In genomic region chr6:91100621-91101020, GRCm38 (mm10) we compare ENCODE assay signal across 20 mouse cellular contexts. TPM values are rescaled to one million over a fixed set of nuclear protein-coding genes. Genes with fewer than 3 reads are reported as not detected.
A peak's percentile ranks its signal among the peaks of the same experiment; 100 is the strongest.
DNase-seq lines count a peak whose midpoint lies in the region; ATAC-seq and TF ChIP-seq lines count a peak whose summit lies in the region.
"Had no signal": no experiment of that assay in that cellular context is flagged by ENCODE, and none has a peak within 500 bp of the region (broad histone marks: within the 10 kb centered on the region; RNA-seq: fewer than 3 reads in every experiment).

No protein-coding gene starts in this region.

- no peak for TF ChIP-seq EP300 in lung, postnatal 0 days (IDR thresholded peaks at IDR 0.05)

- peaks cover 20% of the 10 kb centered on the region for H3K36me3 ChIP-seq in liver, embryonic 11.5 days (ENCODE audit: control insufficient read depth, insufficient read depth, low read length)
- H3K36me3 ChIP-seq in liver, embryonic 12.5 days = peaks cover 89% of the 10 kb centered on the region
- H3K36me3 ChIP-seq in lung, postnatal 0 days (ENCODE audit: insufficient read depth, low read length) = no peaks in the 10 kb centered on the region
- H3K36me3 ChIP-seq in liver, embryonic 16.5 days (ENCODE audit: control insufficient read depth, insufficient read depth) = peaks cover 32% of the 10 kb centered on the region
- H3K36me3 ChIP-seq in kidney, adult 2 months (ENCODE audit: control insufficient read depth, insufficient read depth, low read length) = no peaks in the 10 kb centered on the region
- H3K36me3 ChIP-seq: embryonic facial prominence, embryonic 13.5 days had no signal

- no peak for DNase-seq in liver, embryonic 11.5 days (ENCODE audit: low spot score)
- DNase-seq in lung, postnatal 0 days (ENCODE audit: low spot score) = peak; percentile 32
- no peak for DNase-seq in lung, adult 18-20 months
- no peak for DNase-seq in right cerebral cortex, adult 2 months (ENCODE audit: low spot score in 2 of 2)
- DNase-seq in kidney, adult 2 months = no peak
- DNase-seq: adrenal gland, adult 2 months; adrenal gland, postnatal 25 days; cerebellum, adult 18-20 months; cerebellum, adult 9-11 months; cerebellum, postnatal 36 days; gastrocnemius, postnatal 10 days; heart, postnatal 36 days had no signal

- no peaks in the 10 kb centered on the region for H3K27me3 ChIP-seq in liver, embryonic 11.5 days (replicated peaks; ENCODE audit: control insufficient read depth, insufficient read depth, low read length)
- no peaks in the 10 kb centered on the region for H3K27me3 ChIP-seq in liver, embryonic 12.5 days (replicated peaks)
- H3K27me3 ChIP-seq in lung, postnatal 0 days (replicated peaks; ENCODE audit: insufficient read depth, low read length) = no peaks in the 10 kb centered on the region
- no peaks in the 10 kb centered on the region for H3K27me3 ChIP-seq in liver, embryonic 16.5 days (ENCODE audit: control insufficient read depth, insufficient read depth, low read depth, low read length)
- H3K27me3 ChIP-seq in kidney, adult 2 months (replicated peaks; ENCODE audit: control insufficient read depth, insufficient read depth, low read length) = no peaks in the 10 kb centered on the region
- H3K27me3 ChIP-seq: embryonic facial prominence, embryonic 13.5 days; forebrain, embryonic 12.5 days; heart, embryonic 13.5 days; hindbrain, embryonic 13.5 days had no signal

- H3K9me3 ChIP-seq in liver, embryonic 11.5 days (ENCODE audit: control insufficient read depth, low read length) = no peaks in the 10 kb centered on the region
- no peaks in the 10 kb centered on the region for H3K9me3 ChIP-seq in liver, embryonic 12.5 days (replicated peaks)
- H3K9me3 ChIP-seq in lung, postnatal 0 days (ENCODE audit: low read length) = no peaks in the 10 kb centered on the region
- no peaks in the 10 kb centered on the region for H3K9me3 ChIP-seq in liver, embryonic 16.5 days (replicated peaks; ENCODE audit: control insufficient read depth, low read length)
- H3K9me3 ChIP-seq: embryonic facial prominence, embryonic 13.5 days; forebrain, embryonic 12.5 days; heart, embryonic 13.5 days; hindbrain, embryonic 13.5 days had no signal

- ATAC-seq in liver, embryonic 11.5 days (replicated peaks; ENCODE audit: low FRiP score) = no peak
- ATAC-seq in liver, embryonic 12.5 days = no peak
- no peak for ATAC-seq in lung, postnatal 0 days
- peak; percentile 20; the same call in 1 of the 2 replicates for ATAC-seq in liver, embryonic 16.5 days (ENCODE audit: low read depth)
- peak; percentile 62; the same call in 1 of the 2 replicates for ATAC-seq in neutrophil, adult 5-6 weeks (ENCODE audit: extremely low read depth, insufficient number of reproducible peaks, low FRiP score, poor library complexity, severe bottlenecking)
- ATAC-seq: forebrain, embryonic 16.5 days had no signal

- H3K4me3 ChIP-seq in liver, embryonic 11.5 days (ENCODE audit: low read depth, low read length) = no peak overlapping the region
- no peak overlapping the region for H3K4me3 ChIP-seq in liver, embryonic 12.5 days
- H3K4me3 ChIP-seq in lung, postnatal 0 days (ENCODE audit: low read depth, low read length) = no peak overlapping the region
- no peak overlapping the region for H3K4me3 ChIP-seq in liver, embryonic 16.5 days (ENCODE audit: low read depth, low read length)
- H3K4me3 ChIP-seq in kidney, adult 2 months (ENCODE audit: insufficient read depth, low read depth, low read length) = no peak overlapping the region
- H3K4me3 ChIP-seq: embryonic facial prominence, embryonic 13.5 days; forebrain, embryonic 12.5 days; heart, embryonic 13.5 days; hindbrain, embryonic 13.5 days had no signal

- 0 out of 2 replicates have a peak overlapping the region, but pooled peaks have one; percentile 14 for H3K9ac ChIP-seq in liver, embryonic 11.5 days (ENCODE audit: low read depth, low read length)
- no peak overlapping the region for H3K9ac ChIP-seq in liver, embryonic 12.5 days
- H3K9ac ChIP-seq in lung, postnatal 0 days (replicated peaks; ENCODE audit: low read depth) = no peak overlapping the region
- no peak overlapping the region for H3K9ac ChIP-seq in liver, embryonic 16.5 days (ENCODE audit: low read depth, low read length)
- H3K9ac ChIP-seq: embryonic facial prominence, embryonic 13.5 days; forebrain, embryonic 12.5 days; heart, embryonic 13.5 days; hindbrain, embryonic 13.5 days had no signal

- TF ChIP-seq POLR2A in kidney, adult 2 months (IDR thresholded peaks at IDR 0.05; ENCODE audit: low read depth, low read length) = no peak

- no peak for TF ChIP-seq CTCF in lung, postnatal 0 days (IDR thresholded peaks at IDR 0.05)
- TF ChIP-seq CTCF in kidney, adult 2 months (conservative IDR thresholded peaks at IDR 0.05; ENCODE audit: insufficient read depth, insufficient read length, low read depth, low read length) = no peak

- 87% methylated on average over 5 of the region's 5 CpGs for WGBS in liver, embryonic 11.5 days
- WGBS in liver, embryonic 12.5 days (ENCODE audit: insufficient replicate concordance) = 78% methylated on average over 5 of the region's 5 CpGs
- WGBS in lung, postnatal 0 days = 52% methylated on average over 5 of the region's 5 CpGs
- WGBS in liver, embryonic 16.5 days (ENCODE audit: insufficient replicate concordance) = 72% methylated on average over 5 of the region's 5 CpGs
- 57% methylated on average over 5 of the region's 5 CpGs for WGBS in kidney, adult 2 months

- peaks cover 19% of the 10 kb centered on the region for H3K4me1 ChIP-seq in liver, embryonic 11.5 days (replicated peaks; ENCODE audit: control insufficient read depth, insufficient read depth, low read length)
- H3K4me1 ChIP-seq in liver, embryonic 12.5 days = peaks cover 33% of the 10 kb centered on the region
- no peaks in the 10 kb centered on the region for H3K4me1 ChIP-seq in lung, postnatal 0 days (ENCODE audit: insufficient read depth, low read depth, low read length)
- H3K4me1 ChIP-seq in liver, embryonic 16.5 days (ENCODE audit: control insufficient read depth, low read depth, low read length) = peaks cover 26% of the 10 kb centered on the region
- H3K4me1 ChIP-seq in kidney, adult 2 months (ENCODE audit: control insufficient read depth, insufficient read depth, low read length) = peaks cover 7% of the 10 kb centered on the region; the same call in 1 of the 2 replicates
- H3K4me1 ChIP-seq: forebrain, embryonic 12.5 days had no signal

- no peak overlapping the region for H3K27ac ChIP-seq in liver, embryonic 11.5 days (ENCODE audit: low read depth, low read length)
- H3K27ac ChIP-seq in liver, embryonic 12.5 days = no peak overlapping the region
- no peak overlapping the region for H3K27ac ChIP-seq in lung, postnatal 0 days (ENCODE audit: low read length)
- H3K27ac ChIP-seq in liver, embryonic 16.5 days (ENCODE audit: low read length) = no peak overlapping the region
- no peak overlapping the region for H3K27ac ChIP-seq in kidney, adult 2 months (ENCODE audit: insufficient read depth, low read depth, low read length)
- H3K27ac ChIP-seq: embryonic facial prominence, embryonic 13.5 days; forebrain, embryonic 12.5 days; heart, embryonic 13.5 days; hindbrain, embryonic 13.5 days had no signal

- H3K4me2 ChIP-seq in liver, embryonic 11.5 days = no peak overlapping the region
- no peak overlapping the region for H3K4me2 ChIP-seq in liver, embryonic 12.5 days
- H3K4me2 ChIP-seq in lung, postnatal 0 days (replicated peaks; ENCODE audit: low read depth, low read length) = no peak overlapping the region
- H3K4me2 ChIP-seq in liver, embryonic 16.5 days (ENCODE audit: low read depth, low read length) = no peak overlapping the region
- H3K4me2 ChIP-seq: embryonic facial prominence, embryonic 13.5 days; forebrain, embryonic 12.5 days; heart, embryonic 13.5 days; hindbrain, embryonic 13.5 days had no signal

RNA-seq across cellular contexts. Expression of gene Nup210, which starts 16.0 kb away (rescaled TPM):
- polyA plus RNA-seq in liver, embryonic 11.5 days (2014; fragmentation: Nextera tagmentation; extraction: Ambion mirVana) = 53.5 and 58.3 TPM in 2 replicates
- polyA plus RNA-seq in liver, embryonic 12.5 days (2016; fragmentation: Nextera tagmentation; extraction: Ambion mirVana) = 54.0 and 55.6 TPM in 2 replicates
- polyA plus RNA-seq in lung, postnatal 0 days (2015; fragmentation: Nextera tagmentation; extraction: Ambion mirVana) = 5.8 and 7.0 TPM in 2 replicates
- polyA plus RNA-seq in liver, embryonic 16.5 days (2015; fragmentation: Nextera tagmentation; extraction: Ambion mirVana) = 32.3 and 33.2 TPM in 2 replicates
- 102 and 107 TPM in 2 replicates for total RNA-seq in neutrophil, adult 5-6 weeks (2017)
- polyA plus RNA-seq in kidney, adult 2 months (2012; rRNA removed) = 16.7 and 18.5 TPM in 2 replicates

RNA-seq across cellular contexts. Expression of gene Hdac11, which starts 55.8 kb away (rescaled TPM):
- 7.1 and 7.2 TPM in 2 replicates for polyA plus RNA-seq in liver, embryonic 11.5 days (2014; fragmentation: Nextera tagmentation; extraction: Ambion mirVana)
- polyA plus RNA-seq in liver, embryonic 12.5 days (2016; fragmentation: Nextera tagmentation; extraction: Ambion mirVana) = 6.0 and 7.5 TPM in 2 replicates
- polyA plus RNA-seq in lung, postnatal 0 days (2015; fragmentation: Nextera tagmentation; extraction: Ambion mirVana) = 3.8 and 3.9 TPM in 2 replicates
- 4.5 and 4.8 TPM in 2 replicates for polyA plus RNA-seq in liver, embryonic 16.5 days (2015; fragmentation: Nextera tagmentation; extraction: Ambion mirVana)
- total RNA-seq in neutrophil, adult 5-6 weeks (2017) = 1.7 and 3.3 TPM in 2 replicates
- 43.5 and 46.7 TPM in 2 replicates for polyA plus RNA-seq in kidney, adult 2 months (2012; rRNA removed)

Comparison
In these comparisons a context has a peak if more than half of its experiments do, and no peak if none do; other contexts are left out.
1. ATAC-seq: peak in liver, embryonic 16.5 days (single experiment) and neutrophil, adult 5-6 weeks (single experiment); none in liver, embryonic 11.5 days (single experiment), liver, embryonic 12.5 days (single experiment) and lung, postnatal 0 days (single experiment).